Mouse (Mus musculus) ZHBTc4 (cell line): Measurements from ENCODE around the gene Inpp5a.
A peak's percentile ranks its signal among the peaks of the same experiment; 100 is the strongest.

ENCODE experiments used
- DNase-seq: peaks from one replicate; pipeline ENCODE4 v3.0.0-alpha.2; 2011; ENCODE audit warnings: low read depth, low spot score

Inpp5a gene

GRCm38 (mm10) chr7:139472865-139473549 is 84.1 kb downstream of the Inpp5a start:
- DNase-seq = peak; percentile 78

- peak; percentile 28 for DNase-seq
Measured at GRCm38 (mm10) chr7:139475896-139476295, 87.0 kb downstream of the Inpp5a start.

- no peak for DNase-seq
Measured at GRCm38 (mm10) chr7:139476700-139477099, 87.8 kb downstream of the Inpp5a start.

GRCm38 (mm10) chr7:139477748-139478147 is 88.8 kb downstream of the Inpp5a start:
- no peak for DNase-seq

GRCm38 (mm10) chr7:139479077-139479476 is 90.2 kb downstream of the Inpp5a start:
- no peak for DNase-seq

- DNase-seq = no peak
Measured at GRCm38 (mm10) chr7:139479626-139480025, 90.7 kb downstream of the Inpp5a start.

GRCm38 (mm10) chr7:139484206-139484955 is 95.5 kb downstream of the Inpp5a start:
- DNase-seq = peak; percentile 55

- DNase-seq = no peak
Measured at GRCm38 (mm10) chr7:139489721-139490211, 100.9 kb downstream of the Inpp5a start.

- no peak for DNase-seq
Measured at GRCm38 (mm10) chr7:139492351-139492750, 103.4 kb downstream of the Inpp5a start.

GRCm38 (mm10) chr7:139492946-139493345 is 104.0 kb downstream of the Inpp5a start:
- DNase-seq = peak; percentile 45

GRCm38 (mm10) chr7:139495791-139496190 is 106.9 kb downstream of the Inpp5a start:
- no peak for DNase-seq

- no peak for DNase-seq
Measured at GRCm38 (mm10) chr7:139498038-139498625, 109.2 kb downstream of the Inpp5a start.

GRCm38 (mm10) chr7:139504064-139504463 is 115.2 kb downstream of the Inpp5a start:
- DNase-seq = no peak

GRCm38 (mm10) chr7:139506677-139507412 is 117.9 kb downstream of the Inpp5a start:
- no peak for DNase-seq

GRCm38 (mm10) chr7:139508938-139509337 is 120.0 kb downstream of the Inpp5a start:
- no peak for DNase-seq

GRCm38 (mm10) chr7:139515959-139516660 is 127.2 kb downstream of the Inpp5a start:
- no peak for DNase-seq

GRCm38 (mm10) chr7:139516661-139517016 is 127.7 kb downstream of the Inpp5a start:
- DNase-seq = no peak

- no peak for DNase-seq
Measured at GRCm38 (mm10) chr7:139518352-139518751, 129.4 kb downstream of the Inpp5a start.

- peak; percentile 53 for DNase-seq
Measured at GRCm38 (mm10) chr7:139528309-139529076, 139.6 kb downstream of the Inpp5a start.

GRCm38 (mm10) chr7:139529208-139529607 is 140.3 kb downstream of the Inpp5a start:
- DNase-seq = no peak
